Mouse (Mus musculus) liver, adult 2 months (tissue): Measurements from ENCODE around the gene Srl.

Experiments
- CTCF ChIP-seq: fragments of 200-500 bp; IDR thresholded peaks from 2 replicates; pipeline ENCODE4 v1.5.1; 2011; ENCODE audit warnings: low read depth, low read length, control low read depth
- POLR2A ChIP-seq: fragments of 200-500 bp; IDR thresholded peaks from 2 replicates; pipeline ENCODE4 v1.6.1; 2011; ENCODE audit warnings: low read length, control low read depth; ENCODE audit not compliant: insufficient read depth; ENCODE audit errors: extremely low read depth

DNA sequence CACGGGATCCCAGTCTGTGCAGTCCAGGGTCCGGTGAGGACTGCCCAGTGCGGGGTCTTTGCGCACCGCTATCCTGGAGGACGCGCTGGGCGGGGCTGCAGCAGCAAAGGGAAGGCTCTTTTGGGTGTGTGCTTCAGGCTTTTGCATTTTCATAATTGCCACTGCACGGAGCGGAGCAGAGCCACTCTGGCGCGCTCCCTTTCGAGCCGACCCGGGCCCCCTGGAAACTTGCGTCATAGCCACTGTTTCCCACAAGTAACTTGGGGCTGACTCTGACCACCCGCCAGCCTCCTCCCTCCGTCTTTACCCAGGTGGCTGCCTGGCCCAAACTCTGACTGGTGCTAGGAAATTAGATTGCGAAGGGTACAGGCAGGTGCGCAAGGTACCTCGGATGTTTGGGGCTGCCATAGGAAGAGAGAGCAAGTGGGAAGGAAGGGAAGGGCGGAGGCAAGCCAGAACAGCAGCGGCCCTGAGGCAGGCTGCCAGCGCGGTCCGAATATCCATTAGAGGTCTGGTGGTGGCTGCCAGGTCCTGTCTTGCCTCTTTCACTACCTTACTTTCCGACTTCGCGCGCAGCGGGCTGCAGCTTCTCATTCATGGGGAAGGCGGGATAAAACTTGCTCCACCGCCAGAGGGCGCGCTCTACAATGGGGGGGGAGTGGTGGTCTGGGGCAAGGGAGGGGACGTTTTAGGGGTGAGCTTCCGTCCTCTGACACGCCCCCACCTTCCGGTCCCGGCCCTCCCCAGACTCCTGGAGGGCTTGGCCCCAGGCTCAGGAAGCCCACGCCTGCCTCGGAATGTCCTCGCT is 18.7 kb upstream of the Srl start:
- peak; percentile 79 for TF ChIP-seq CTCF
- TF ChIP-seq POLR2A, result no peak
